Mouse (Mus musculus): ENCODE results near the gene Cfap65. TPM values are rescaled to one million over a fixed set of nuclear protein-coding genes. Genes with fewer than 3 reads are reported as not detected.

The Cfap65 gene
- polyA plus RNA-seq, 1 experiment, result not detected

DNA sequence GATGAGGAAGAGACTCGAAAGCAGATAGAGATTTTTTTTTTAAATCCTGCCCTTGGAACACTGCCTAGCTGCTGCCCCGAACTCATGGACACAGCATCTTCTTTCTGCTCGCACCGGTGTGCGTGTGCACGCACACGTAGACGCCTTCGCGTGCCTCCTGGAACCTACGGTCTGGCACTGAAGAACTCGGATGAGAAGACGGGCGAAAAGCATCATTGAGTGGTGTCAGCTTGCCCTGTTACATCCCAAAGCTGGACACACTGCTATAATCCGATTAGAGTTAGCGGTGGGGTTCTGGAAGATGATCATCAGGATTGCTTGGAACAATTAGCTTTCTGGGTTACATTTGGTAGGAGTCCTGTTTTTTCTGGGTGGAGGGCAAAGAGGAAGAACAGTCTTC is 76.6 kb downstream of the Cfap65 start:
- no peak for DNase-seq (ENCODE audit: low read depth in 1 of 2, low spot score in 2 of 2)
- H3K27ac ChIP-seq (ENCODE audit: insufficient read depth, low read length), result no peak overlapping the region
- no peak overlapping the region for H3K4me3 ChIP-seq (ENCODE audit: extremely low read depth, insufficient read depth, insufficient read length)
- TF ChIP-seq CTCF (IDR thresholded peaks at IDR 0.05; ENCODE audit: extremely low read depth, insufficient read depth, insufficient read length, insufficient replicate concordance), result no peak
- no peak for TF ChIP-seq POLR2A (IDR thresholded peaks at IDR 0.05; ENCODE audit: low read depth, low read length)
- H3K4me1 ChIP-seq (ENCODE audit: control insufficient read depth, insufficient read depth, insufficient read length), result peaks cover 16% of the 10 kb centered on the region
- peaks cover 37% of the 10 kb centered on the region for H3K27me3 ChIP-seq (ENCODE audit: control insufficient read depth, insufficient read depth, low read length)
- 16% methylated on average over 16 of the region's 16 CpGs for WGBS
- no peaks in the 10 kb centered on the region for H3K36me3 ChIP-seq (ENCODE audit: control insufficient read depth, insufficient read depth, low read length)

- DNase-seq (ENCODE audit: low read depth in 1 of 2, low spot score in 2 of 2), result no peak
- Histone ChIP-seq H3K4me3 (ENCODE audit: extremely low read depth, insufficient read depth, insufficient read length) (no peak overlapping the region), H3K27ac (ENCODE audit: insufficient read depth, low read length) (no peak overlapping the region), H3K4me1 (ENCODE audit: control insufficient read depth, insufficient read depth, insufficient read length) (peaks cover 16% of the 10 kb centered on the region), H3K27me3 (ENCODE audit: control insufficient read depth, insufficient read depth, low read length) (peaks cover 37% of the 10 kb centered on the region), H3K36me3 (ENCODE audit: control insufficient read depth, insufficient read depth, low read length) (no peaks in the 10 kb centered on the region)
- TF ChIP-seq CTCF (IDR thresholded peaks at IDR 0.05; ENCODE audit: extremely low read depth, insufficient read depth, insufficient read length, insufficient replicate concordance) (no peak), POLR2A (IDR thresholded peaks at IDR 0.05; ENCODE audit: low read depth, low read length) (no peak)
- 5% methylated on average over 29 of the region's 29 CpGs for WGBS
Observed at GRCm38 (mm10) chr1:74858171-74858719, 77.2 kb downstream of the Cfap65 start.

DNA sequence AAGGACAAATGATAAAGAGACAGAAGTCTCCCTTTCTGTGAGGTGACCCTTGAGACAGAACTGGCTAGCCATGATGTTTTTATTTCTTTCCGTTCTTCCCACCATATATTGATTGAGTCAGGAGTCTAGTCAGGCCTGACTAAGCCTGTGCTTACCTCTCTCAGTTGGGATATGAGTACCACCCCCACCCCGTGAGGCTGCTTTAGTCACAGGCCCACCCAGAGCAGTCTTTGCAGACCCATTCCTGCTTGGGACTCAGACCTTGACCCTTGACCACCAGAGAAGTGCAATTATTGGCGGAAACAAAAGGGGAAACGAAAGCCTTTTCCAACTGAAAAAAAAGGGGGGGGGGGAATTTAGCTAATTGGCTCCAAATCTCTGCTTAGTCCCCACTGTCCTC is 77.7 kb downstream of the Cfap65 start:
- Histone ChIP-seq H3K36me3 (ENCODE audit: control insufficient read depth, insufficient read depth, low read length) (no peaks in the 10 kb centered on the region), H3K4me3 (ENCODE audit: extremely low read depth, insufficient read depth, insufficient read length) (no peak overlapping the region), H3K27ac (ENCODE audit: insufficient read depth, low read length) (no peak overlapping the region), H3K27me3 (ENCODE audit: control insufficient read depth, insufficient read depth, low read length) (peaks cover 37% of the 10 kb centered on the region), H3K4me1 (ENCODE audit: control insufficient read depth, insufficient read depth, insufficient read length) (peaks cover 16% of the 10 kb centered on the region)
- TF ChIP-seq CTCF (IDR thresholded peaks at IDR 0.05; ENCODE audit: extremely low read depth, insufficient read depth, insufficient read length, insufficient replicate concordance) (no peak), POLR2A (IDR thresholded peaks at IDR 0.05; ENCODE audit: low read depth, low read length) (no peak)
- DNase-seq (ENCODE audit: low read depth in 1 of 2, low spot score in 2 of 2), result no peak
- 11% methylated on average over 4 of the region's 4 CpGs for WGBS

- Histone ChIP-seq H3K27ac (ENCODE audit: insufficient read depth, low read length) (no peak overlapping the region), H3K4me1 (ENCODE audit: control insufficient read depth, insufficient read depth, insufficient read length) (peaks cover 16% of the 10 kb centered on the region), H3K27me3 (ENCODE audit: control insufficient read depth, insufficient read depth, low read length) (peaks cover 37% of the 10 kb centered on the region), H3K36me3 (ENCODE audit: control insufficient read depth, insufficient read depth, low read length) (no peaks in the 10 kb centered on the region), H3K4me3 (ENCODE audit: extremely low read depth, insufficient read depth, insufficient read length) (no peak overlapping the region)
- TF ChIP-seq CTCF (IDR thresholded peaks at IDR 0.05; ENCODE audit: extremely low read depth, insufficient read depth, insufficient read length, insufficient replicate concordance), result no peak
- no peak for TF ChIP-seq POLR2A (IDR thresholded peaks at IDR 0.05; ENCODE audit: low read depth, low read length)
- WGBS, result 13% methylated on average over 20 of the region's 20 CpGs
- DNase-seq (ENCODE audit: low read depth in 1 of 2, low spot score in 2 of 2), result no peak
Observed at GRCm38 (mm10) chr1:74857201-74857600, 78.2 kb downstream of the Cfap65 start.

DNA sequence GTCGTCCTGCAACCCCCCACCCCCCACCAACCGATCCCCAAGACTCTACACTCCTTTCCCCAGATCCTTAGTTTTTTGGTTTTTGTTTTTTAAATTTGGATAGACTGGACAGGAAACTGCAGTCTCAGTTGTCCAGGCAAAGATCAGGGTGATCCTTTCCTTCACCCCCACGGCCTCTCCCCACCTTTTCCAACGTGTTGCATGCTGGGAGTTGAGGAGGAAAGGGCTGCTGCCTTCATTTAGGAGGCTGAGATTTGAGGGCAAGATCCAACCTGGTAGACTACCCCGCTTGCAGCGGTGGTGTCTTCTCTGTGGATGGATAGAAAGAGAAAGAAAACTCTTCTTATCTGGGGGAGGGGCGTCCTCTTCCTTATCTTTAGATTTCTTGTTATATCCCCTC is 78.6 kb downstream of the Cfap65 start:
- 5% methylated on average over 7 of the region's 7 CpGs for WGBS
- TF ChIP-seq POLR2A (IDR thresholded peaks at IDR 0.05; ENCODE audit: low read depth, low read length) (no peak), CTCF (IDR thresholded peaks at IDR 0.05; ENCODE audit: extremely low read depth, insufficient read depth, insufficient read length, insufficient replicate concordance) (no peak)
- no peak for DNase-seq (ENCODE audit: low read depth in 1 of 2, low spot score in 2 of 2)

GRCm38 (mm10) chr1:74856439-74856720 is 79.0 kb downstream of the Cfap65 start:
- no peak overlapping the region for H3K27ac ChIP-seq (ENCODE audit: insufficient read depth, low read length)
- no peaks in the 10 kb centered on the region for H3K36me3 ChIP-seq (ENCODE audit: control insufficient read depth, insufficient read depth, low read length)
- H3K27me3 ChIP-seq (ENCODE audit: control insufficient read depth, insufficient read depth, low read length), result peaks cover 37% of the 10 kb centered on the region
- TF ChIP-seq CTCF (IDR thresholded peaks at IDR 0.05; ENCODE audit: extremely low read depth, insufficient read depth, insufficient read length, insufficient replicate concordance), result no peak
- no peak for TF ChIP-seq POLR2A (IDR thresholded peaks at IDR 0.05; ENCODE audit: low read depth, low read length)
- DNase-seq (ENCODE audit: low read depth in 1 of 2, low spot score in 2 of 2), result no peak
- H3K4me3 ChIP-seq (ENCODE audit: extremely low read depth, insufficient read depth, insufficient read length), result no peak overlapping the region
- H3K4me1 ChIP-seq (ENCODE audit: control insufficient read depth, insufficient read depth, insufficient read length), result peaks cover 16% of the 10 kb centered on the region
- 6% methylated on average over 11 of the region's 11 CpGs for WGBS

More for the DNA sequence above, 78.6 kb downstream of the Cfap65 start:
- Histone ChIP-seq H3K27ac (ENCODE audit: insufficient read depth, low read length) (no peak overlapping the region), H3K4me3 (ENCODE audit: extremely low read depth, insufficient read depth, insufficient read length) (no peak overlapping the region), H3K36me3 (ENCODE audit: control insufficient read depth, insufficient read depth, low read length) (no peaks in the 10 kb centered on the region), H3K4me1 (ENCODE audit: control insufficient read depth, insufficient read depth, insufficient read length) (peaks cover 16% of the 10 kb centered on the region), H3K27me3 (ENCODE audit: control insufficient read depth, insufficient read depth, low read length) (peaks cover 37% of the 10 kb centered on the region)

DNA sequence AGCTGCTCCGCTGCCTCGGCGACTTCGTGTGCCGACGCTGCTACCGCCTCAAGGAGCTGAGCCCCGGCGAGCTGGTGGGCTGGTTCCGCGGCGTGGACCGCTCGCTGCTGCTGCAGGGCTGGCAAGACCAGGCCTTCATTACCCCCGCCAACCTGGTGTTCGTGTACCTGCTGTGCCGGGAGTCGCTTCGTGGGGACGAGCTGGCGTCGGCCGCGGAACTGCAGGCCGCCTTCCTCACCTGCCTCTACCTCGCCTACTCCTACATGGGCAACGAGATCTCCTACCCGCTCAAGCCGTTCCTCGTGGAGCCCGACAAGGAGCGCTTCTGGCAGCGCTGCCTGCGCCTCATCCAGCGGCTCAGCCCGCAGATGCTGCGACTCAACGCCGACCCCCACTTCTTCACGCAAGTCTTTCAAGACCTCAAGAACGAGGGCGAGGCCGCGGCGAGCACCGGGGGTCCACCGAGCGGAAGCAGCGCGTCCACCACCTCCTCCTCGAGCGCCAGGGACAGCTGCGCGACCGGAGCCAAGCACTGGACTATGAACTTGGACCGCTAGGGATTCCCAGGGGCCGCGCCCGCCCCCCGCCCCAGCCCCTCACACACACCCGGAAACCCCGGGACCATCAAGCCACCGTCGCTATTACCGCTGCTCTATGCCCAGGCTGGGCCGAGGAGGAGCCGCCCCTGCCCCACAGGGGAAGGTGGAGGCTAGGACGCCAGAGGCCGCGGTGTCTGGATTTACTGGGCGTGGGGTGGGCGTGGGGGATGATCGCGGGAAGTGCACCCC is 79.6 kb downstream of the Cfap65 start:
- no peak for DNase-seq (ENCODE audit: low read depth in 1 of 2, low spot score in 2 of 2)
- Histone ChIP-seq H3K27ac (ENCODE audit: insufficient read depth, low read length) (no peak overlapping the region), H3K27me3 (ENCODE audit: control insufficient read depth, insufficient read depth, low read length) (peaks cover 37% of the 10 kb centered on the region), H3K36me3 (ENCODE audit: control insufficient read depth, insufficient read depth, low read length) (no peaks in the 10 kb centered on the region), H3K4me1 (ENCODE audit: control insufficient read depth, insufficient read depth, insufficient read length) (peaks cover 16% of the 10 kb centered on the region), H3K4me3 (ENCODE audit: extremely low read depth, insufficient read depth, insufficient read length) (no peak overlapping the region; the same call in 1 of the 2 replicates)
- TF ChIP-seq POLR2A (IDR thresholded peaks at IDR 0.05; ENCODE audit: low read depth, low read length), result no peak
- no peak for TF ChIP-seq CTCF (IDR thresholded peaks at IDR 0.05; ENCODE audit: extremely low read depth, insufficient read depth, insufficient read length, insufficient replicate concordance)
- WGBS, result 6% methylated on average over 69 of the region's 74 CpGs

All from spleen, adult 2 months (tissue).